Mouse (Mus musculus): ENCODE data around the gene Soga1.

Soga1 gene

GRCm38 (mm10) chr2:156980059-156980458 is 99.0 kb downstream of the Soga1 start:
- no peak for DNase-seq

DNA sequence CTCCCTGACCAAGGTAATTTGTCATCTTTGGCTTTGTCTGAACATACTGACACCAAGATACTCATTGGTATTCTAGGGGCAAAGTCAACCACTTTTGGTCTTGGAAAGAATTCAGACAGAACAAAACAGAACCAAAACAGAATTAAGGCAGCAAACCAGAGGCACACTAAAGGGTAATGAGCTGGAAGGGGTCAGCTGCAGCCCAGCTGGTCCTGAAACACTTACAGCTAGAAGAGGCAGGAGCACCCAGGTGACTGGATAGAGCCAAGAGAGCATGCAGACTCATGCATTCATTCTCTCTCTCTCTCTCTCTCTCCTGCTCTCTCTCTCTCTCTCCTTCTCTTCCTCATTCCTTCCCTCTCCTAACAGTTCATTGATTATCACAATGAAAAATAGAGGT is 102.3 kb downstream of the Soga1 start:
- DNase-seq = no peak

GRCm38 (mm10) chr2:156974967-156975366 is 104.1 kb downstream of the Soga1 start:
- DNase-seq = peak in 1 of 2 experiments; percentile 35

- DNase-seq = no peak
These were observed 105.5 kb downstream of the Soga1 start for GRCm38 (mm10) chr2:156973316-156974100.

DNA sequence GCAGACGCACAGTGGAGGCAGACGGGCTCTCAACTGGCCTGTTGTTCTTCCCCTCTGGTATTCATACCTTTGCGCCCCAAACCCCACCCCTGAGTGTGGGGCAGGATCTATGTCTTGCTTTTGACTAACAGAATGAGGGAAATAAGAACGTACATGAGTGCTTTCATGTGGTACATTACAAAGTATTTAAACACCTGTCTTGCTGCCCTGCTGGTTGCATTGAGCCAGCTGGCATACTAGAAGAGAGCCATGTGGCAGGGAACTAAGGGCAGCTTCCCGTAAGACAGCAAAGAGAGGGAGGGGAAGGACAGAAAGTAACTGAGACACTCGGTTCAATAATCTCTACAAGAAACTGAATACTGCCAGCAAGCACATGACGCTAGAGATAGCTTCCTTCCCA is 108.8 kb downstream of the Soga1 start:
- DNase-seq = no peak

GRCm38 (mm10) chr2:156968501-156968900 is 110.6 kb downstream of the Soga1 start:
- no peak for DNase-seq

DNA sequence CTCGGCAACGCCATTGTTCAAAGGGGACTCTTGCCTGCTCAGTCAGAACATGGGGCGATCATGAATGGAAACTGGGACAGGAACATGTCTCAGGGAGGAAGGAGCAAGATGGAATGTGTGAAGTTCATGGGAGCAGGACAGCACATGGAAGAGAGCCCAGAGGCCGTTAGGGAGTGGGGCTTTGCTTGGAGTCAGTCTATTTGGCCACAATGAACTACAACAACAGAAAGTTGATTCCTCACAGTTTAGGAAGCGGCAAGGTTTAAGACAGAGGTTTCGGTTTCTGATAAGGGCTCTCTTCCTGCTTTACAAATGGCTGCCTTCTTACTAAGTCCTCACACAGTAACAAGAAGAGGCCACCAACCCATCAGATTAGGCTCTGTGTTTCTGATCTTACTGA is 111.7 kb downstream of the Soga1 start:
- DNase-seq = peak; percentile 36 to 52

Data from kidney, postnatal 4 days (tissue).